Mouse (Mus musculus) embryonic stem cell, embryonic (primary cell): Measurements from ENCODE around the gene AI837181.

Experiments
- CTCF ChIA-PET, 4 experiments: fragments of 300-600 bp in 2 of 4; fragments of 350-600 bp in 2 of 4; sonication (Branson Sonifier 250); formaldehyde crosslinking; loops; one replicate each; lab custom pipeline; 2022; ENCODE audit warnings: inconsistent platforms in 2 of 4; lab: Charles Lee
- POLR2A ChIA-PET, 4 experiments: fragments of 300-600 bp in 2 of 4; fragments of 350-600 bp in 2 of 4; sonication (Branson Sonifier 250); formaldehyde crosslinking; loops; one replicate each; lab custom pipeline; 2022; ENCODE audit warnings: antibody characterized with exemption in 4 of 4, inconsistent platforms in 1 of 4; lab: Charles Lee

The AI837181 gene

DNA sequence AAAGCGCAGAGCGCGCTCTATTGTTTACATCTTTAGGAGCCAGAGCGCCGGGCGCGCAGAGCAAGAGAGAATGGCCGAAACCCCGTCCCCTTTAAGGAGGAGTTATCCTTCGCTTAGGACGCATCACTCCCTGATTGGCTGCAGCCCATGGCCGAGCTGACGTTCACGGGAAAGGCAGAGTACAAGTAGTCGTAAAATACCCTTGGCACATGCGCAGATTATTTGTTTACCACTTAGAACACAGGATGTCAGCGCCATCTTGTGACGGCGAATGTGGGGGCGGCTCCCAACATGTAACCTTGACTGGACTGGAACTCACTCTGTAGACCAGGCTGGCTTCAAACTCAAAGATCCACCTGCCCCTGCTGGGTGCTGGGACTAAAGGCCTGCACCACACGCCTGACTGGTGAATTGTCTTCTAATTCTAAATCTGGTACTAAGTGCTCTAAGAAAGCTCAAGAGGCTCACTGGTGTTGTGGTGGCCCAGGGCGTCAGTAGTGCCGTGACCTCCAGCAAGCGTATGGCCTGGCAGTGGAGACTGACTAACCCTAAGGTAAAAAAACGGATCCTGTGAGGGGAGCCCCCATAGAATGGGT, 18.3 kb upstream of the AI837181 start:
- ChIA-PET CTCF (interaction anchor here (0.7 to 2.1 kb wide), 20 partner anchors 10 to 909 kb away, joined by 3 to 10 read pairs (median 4); partner anchors contain the start of genes Drap1 (in 2 of the 4), AI837181 (in 1 of the 4), Ccdc85b (in 1 of the 4) and Mus81 (in 1 of the 4)), POLR2A (interaction anchor here in 3 of 4 experiments (0.6 to 3.1 kb wide), 29 partner anchors 9 to 364 kb away, joined by 3 to 26 read pairs (median 4); partner anchors contain the start of genes AI837181 (in 3 of the 3), Drap1 (in 3 of the 3), Banf1 (in 2 of the 3) and Eif1ad (in 2 of the 3))

DNA sequence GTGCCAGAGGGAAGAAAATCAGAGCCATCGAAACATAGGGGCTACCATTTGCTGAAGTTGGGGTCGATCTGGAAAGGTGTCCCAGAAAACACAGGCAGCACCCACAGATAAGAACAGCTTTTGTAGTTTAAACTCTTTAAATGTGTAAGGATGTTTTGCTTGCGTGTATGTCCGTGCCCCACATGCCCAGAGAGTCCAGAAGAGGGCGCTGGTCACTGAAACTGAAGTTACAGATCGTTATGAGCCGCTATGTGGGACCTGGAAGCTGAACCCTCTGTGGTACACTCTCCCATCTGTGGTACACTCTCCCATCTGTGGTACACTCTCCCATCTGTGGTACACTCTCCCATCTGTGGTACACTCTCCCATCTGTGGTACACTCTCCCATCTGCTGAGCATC, 17.8 kb upstream of the AI837181 start:
- ChIA-PET POLR2A (interaction anchor here in 3 of 4 experiments (0.6 to 3.1 kb wide), 28 partner anchors 9 to 424 kb away, joined by 3 to 26 read pairs (median 4); partner anchors contain the start of genes AI837181 (in 3 of the 3), Drap1 (in 3 of the 3), Banf1 (in 2 of the 3) and Eif1ad (in 2 of the 3)), CTCF (interaction anchor here (0.5 to 2.1 kb wide), 25 partner anchors 9 to 357 kb away, joined by 3 to 10 read pairs (median 4); partner anchors contain the start of genes Drap1 (in 2 of the 4), Sart1 (in 2 of the 4), AI837181 (in 1 of the 4) and Ccdc85b (in 1 of the 4))

DNA sequence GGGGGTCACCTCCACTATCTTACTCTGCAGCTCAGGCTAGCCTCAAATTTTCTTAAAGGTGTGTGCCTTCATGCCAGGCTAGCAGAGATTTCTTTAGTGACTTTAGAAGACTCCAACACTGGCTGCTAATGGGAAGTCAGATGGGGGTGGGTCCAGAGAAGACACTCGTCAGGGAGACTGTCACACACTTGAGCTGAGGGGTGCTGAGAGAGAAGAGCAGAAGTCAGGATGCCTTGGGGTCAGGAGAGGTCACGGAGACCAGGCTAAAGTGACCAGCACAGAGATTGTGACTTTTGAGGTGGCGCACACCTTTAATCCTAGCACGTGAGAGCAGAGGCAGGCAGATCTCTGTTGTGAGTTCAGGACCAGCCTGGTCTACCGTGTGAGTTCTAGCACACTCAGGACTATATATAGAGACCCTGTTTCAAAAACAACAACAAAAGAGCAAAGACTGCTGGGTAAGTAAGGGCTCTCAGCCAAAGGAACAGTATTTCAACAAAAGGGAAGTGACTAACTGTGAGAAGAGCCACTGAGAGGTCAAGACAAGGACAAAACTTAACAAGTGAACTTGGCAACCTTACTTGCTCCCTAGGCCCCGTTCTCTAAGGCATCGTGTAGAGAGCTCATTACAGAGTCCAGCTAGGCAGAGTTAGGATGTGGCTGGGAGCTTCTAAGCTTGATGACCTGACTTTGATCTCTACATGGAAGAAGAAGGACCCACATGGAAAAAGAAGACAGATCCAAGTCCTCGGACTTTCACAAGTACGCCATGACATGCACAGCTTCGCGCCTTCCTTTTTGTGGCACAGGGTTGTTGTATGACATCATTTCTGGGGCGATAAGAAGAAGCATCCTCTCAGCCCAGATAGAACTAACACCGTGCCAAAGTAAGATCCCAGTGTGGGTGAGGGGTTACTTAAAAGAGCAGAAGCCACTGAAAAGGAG, 16.6 kb upstream of the AI837181 start:
- ChIA-PET POLR2A (interaction anchor here in 3 of 4 experiments (0.6 to 3.1 kb wide), 31 partner anchors 8 to 1150 kb away, joined by 3 to 26 read pairs (median 5); partner anchors contain the start of genes AI837181 (in 3 of the 3), Drap1 (in 3 of the 3), Banf1 (in 2 of the 3) and Eif1ad (in 2 of the 3)), CTCF (interaction anchor here in 3 of 4 experiments (0.6 to 2.1 kb wide), 14 partner anchors 8 to 358 kb away, joined by 3 to 7 read pairs (median 5); partner anchors contain the start of genes Mus81 (in 1 of the 3), Rin1 (in 1 of the 3) and Sart1 (in 1 of the 3))

DNA sequence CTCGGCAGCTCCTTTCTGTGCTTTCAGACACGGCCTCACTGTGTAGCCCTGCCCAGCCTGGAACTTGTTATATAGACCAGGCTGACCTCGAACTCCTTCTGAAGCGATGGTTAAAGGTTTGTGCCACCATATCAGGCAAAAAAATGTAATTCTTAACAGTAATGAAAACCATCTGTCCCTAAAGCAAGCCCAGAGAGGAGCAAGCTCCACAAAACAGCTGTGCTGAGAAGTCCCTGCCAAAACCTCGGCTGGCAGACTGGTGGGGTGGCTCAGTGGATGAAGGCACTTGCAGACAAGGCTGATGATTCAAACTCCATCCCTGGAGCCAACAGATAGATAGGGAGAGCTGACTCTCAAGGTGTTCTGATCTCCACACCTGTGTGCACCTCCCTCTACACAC, 15.9 kb upstream of the AI837181 start:
- ChIA-PET CTCF (interaction anchor here in 3 of 4 experiments (0.6 to 2.1 kb wide), 7 partner anchors 9 to 300 kb away, joined by 3 to 7 read pairs (median 3); partner anchors contain the start of gene Mus81 (in 1 of the 3)), POLR2A (interaction anchor here in 3 of 4 experiments (0.6 to 3.1 kb wide), 21 partner anchors 8 to 1151 kb away, joined by 3 to 26 read pairs (median 5); partner anchors contain the start of genes AI837181 (in 3 of the 3), Drap1 (in 3 of the 3), Mus81 (in 2 of the 3) and Banf1 (in 1 of the 3))

DNA sequence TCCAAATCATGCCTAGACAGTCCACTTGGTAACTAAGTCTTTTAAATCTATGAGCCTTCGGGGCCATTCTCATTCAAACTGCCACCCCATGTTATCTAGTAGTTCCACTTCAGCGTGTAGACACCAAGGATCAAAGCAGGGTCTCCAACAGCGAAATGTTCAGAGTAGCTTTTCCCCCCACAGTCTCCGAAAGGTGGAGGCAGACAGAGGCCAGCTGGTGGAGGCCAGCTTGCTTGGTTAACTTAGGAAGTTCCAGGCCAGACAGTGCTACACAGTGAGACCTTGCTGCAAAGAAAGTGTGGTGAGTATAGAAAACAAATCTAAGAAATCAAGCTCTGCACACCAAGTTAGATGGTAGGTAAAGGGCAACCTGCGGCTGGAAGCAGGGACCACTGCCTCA, 14.3 kb upstream of the AI837181 start:
- POLR2A ChIA-PET: interaction anchor here in 3 of 4 experiments (1.0 to 4.7 kb wide), 7 partner anchors 9 to 14 kb away, joined by 3 to 25 read pairs (median 4); partner anchors contain the start of genes AI837181 (in 2 of the 3) and Drap1 (in 2 of the 3)
- CTCF ChIA-PET: interaction anchor here in 2 of 4 experiments (0.7 to 1.9 kb wide), 3 partner anchors 10 to 50 kb away, joined by 3 to 7 read pairs (median 5); partner anchors contain the start of genes AI837181 (in 1 of the 2) and Drap1 (in 1 of the 2)

DNA sequence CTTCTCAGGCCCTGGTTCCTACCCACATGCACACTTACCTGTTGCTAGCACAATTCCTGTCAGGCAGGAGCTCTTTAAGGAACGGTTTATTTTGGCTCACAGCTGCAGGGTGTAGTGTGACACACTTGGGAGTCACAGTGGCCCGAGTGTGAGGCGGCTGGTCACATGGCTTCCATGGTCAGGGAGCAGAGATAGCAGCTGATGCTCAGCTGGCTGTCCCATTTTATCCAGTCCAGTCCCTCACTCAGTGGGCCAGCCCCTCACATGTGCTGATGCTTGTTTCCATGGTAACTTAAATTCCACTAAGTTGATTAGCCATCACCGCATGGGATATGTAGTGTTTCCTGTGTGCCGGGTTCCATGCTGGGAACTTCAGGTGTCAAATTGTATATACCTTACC, 13.0 kb upstream of the AI837181 start:
- ChIA-PET POLR2A (interaction anchor here in 3 of 4 experiments (0.6 to 4.7 kb wide), 8 partner anchors 8 to 77 kb away, joined by 3 to 25 read pairs (median 4); partner anchors contain the start of genes AI837181 (in 3 of the 3), Drap1 (in 3 of the 3), Banf1 (in 1 of the 3) and Mus81 (in 1 of the 3)), CTCF (interaction anchor here in 1 of 4 experiments (1.8 to 1.9 kb wide), 2 partner anchors 12 kb away, joined by 5 to 7 read pairs; partner anchors contain the start of genes AI837181 and Drap1)

DNA sequence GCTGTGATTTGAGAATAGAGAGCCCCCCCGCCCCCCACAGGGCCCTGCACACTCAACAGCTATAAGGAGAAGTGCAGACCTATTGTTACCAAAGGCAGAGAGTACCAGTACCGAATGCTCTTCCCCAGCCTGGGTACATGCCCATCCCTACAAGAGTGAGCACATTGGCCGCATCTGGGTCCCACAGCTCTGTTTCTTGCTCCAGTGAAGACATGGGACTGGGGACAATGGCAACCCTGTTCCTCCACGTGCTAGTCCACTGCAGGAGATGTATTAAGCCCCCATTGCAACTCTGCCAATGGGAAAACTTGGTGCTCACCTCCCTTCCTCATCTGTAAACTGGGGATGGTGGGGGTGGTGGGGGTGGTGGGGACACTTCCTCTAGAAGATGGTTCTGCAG, 11.1 kb upstream of the AI837181 start:
- ChIA-PET POLR2A (interaction anchor here in 2 of 4 experiments (1.0 to 4.7 kb wide), 4 partner anchors 10 to 19 kb away, joined by 3 to 27 read pairs (median 19); partner anchors contain the start of genes AI837181 (in 2 of the 2) and Drap1 (in 2 of the 2)), CTCF (interaction anchor here in 1 of 4 experiments (0.9 kb wide), 1 partner anchor 14 kb away, joined by 3 read pairs; no protein-coding TSS in a partner anchor)

DNA sequence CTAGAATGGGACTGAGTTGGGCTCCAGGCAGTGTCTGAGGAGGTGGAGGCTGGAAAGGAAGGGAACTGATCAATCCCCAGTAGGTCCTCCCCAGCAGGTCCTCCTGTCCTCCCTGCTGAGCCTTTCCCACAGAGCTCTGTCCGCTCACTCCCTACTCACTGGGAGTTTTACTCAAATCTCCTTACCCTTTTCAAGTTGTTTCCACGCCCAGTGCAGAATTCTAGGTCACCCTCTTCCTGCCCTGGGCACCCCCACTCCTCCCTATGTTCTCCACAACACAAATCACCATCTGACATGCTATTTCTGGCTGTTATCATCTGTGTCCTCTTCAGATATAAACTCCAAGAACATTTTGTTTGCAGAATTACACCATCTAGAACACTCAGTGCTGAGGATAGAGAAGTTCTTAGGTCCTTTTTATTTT, 10.4 kb upstream of the AI837181 start:
- POLR2A ChIA-PET: interaction anchor here in 3 of 4 experiments (0.7 to 4.7 kb wide), 7 partner anchors 10 to 19 kb away, joined by 3 to 27 read pairs (median 10); partner anchors contain the start of genes Drap1 (in 3 of the 3) and AI837181 (in 2 of the 3)
- CTCF ChIA-PET: interaction anchor here in 2 of 4 experiments (0.5 to 1.7 kb wide), 3 partner anchors 10 to 95 kb away, joined by 4 to 7 read pairs (median 4); partner anchors contain the start of gene Tsga10ip (in 1 of the 2)

DNA sequence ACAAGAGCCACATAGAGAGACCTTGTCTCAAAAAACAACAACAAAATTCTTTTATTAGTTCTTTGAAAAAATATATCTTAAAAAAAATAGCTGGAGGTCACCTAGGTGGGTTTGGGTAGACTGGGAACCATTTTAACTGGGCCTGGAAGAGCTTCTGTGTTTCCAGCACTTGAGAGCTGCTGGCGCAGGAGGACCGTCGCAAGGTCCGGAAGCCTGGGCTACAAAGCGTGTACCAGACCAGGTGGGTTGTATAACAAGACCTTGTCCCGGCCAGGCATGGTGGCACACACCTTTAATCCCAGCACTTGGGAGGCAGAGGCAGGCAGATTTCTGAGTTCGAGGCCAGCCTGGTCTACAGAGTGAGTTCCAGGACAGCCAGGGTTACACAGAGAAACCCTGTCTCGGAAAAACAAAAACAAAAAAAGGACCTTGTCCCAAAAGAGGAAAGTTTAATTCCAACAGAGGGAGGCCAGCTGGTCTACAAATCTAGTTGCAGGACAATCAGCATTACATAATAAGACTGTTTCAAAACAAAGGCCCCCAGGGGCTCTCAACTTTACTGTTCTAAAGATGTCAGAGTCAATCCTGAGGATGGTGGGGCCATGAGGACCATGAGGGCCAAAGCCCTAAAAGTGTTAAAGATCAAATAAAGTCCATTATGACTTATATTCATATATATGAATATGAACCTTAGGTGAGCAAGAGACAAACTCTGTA, 6.0 kb upstream of the AI837181 start:
- POLR2A ChIA-PET: interaction anchor here in 3 of 4 experiments (0.6 to 2.2 kb wide), 12 partner anchors 8 to 123 kb away, joined by 3 to 6 read pairs (median 4); partner anchors contain the start of genes Cfl1 (in 1 of the 3), Fibp (in 1 of the 3), Sf3b2 (in 1 of the 3) and Tsga10ip (in 1 of the 3)
- CTCF ChIA-PET: interaction anchor here in 1 of 4 experiments (1.0 kb wide), 1 partner anchor 41 kb away, joined by 4 read pairs; the partner anchor contains the start of gene Fibp

DNA sequence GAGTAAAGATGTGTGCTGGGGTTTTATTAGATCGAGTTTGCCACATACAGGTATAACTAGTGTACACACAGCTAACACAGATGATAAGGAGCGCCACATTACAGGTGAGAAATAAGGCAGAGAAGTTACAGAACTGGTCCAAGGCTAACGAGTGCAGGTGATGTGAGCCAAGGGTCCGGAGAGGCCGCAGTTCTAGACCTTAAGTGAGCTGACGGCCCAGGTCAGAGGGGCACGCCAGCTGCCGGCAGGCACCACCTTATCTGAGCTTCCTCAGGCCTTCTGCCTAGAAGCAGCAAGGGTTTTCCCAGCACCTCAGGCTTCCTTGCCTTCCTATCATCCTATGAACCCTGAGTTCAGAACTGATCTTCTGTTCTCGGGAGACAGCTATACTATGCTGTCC, 5.3 kb upstream of the AI837181 start:
- POLR2A ChIA-PET: interaction anchor here in 3 of 4 experiments (0.6 to 2.2 kb wide), 7 partner anchors 8 to 70 kb away, joined by 3 to 6 read pairs (median 3); partner anchors contain the start of genes Ccdc85b (in 1 of the 3) and Cfl1 (in 1 of the 3)
- CTCF ChIA-PET: interaction anchor here in 2 of 4 experiments (0.6 to 1.0 kb wide), 4 partner anchors 40 to 199 kb away, joined by 3 to 4 read pairs (median 3); partner anchors contain the start of genes Fibp (in 1 of the 2) and Sf3b2 (in 1 of the 2)

DNA sequence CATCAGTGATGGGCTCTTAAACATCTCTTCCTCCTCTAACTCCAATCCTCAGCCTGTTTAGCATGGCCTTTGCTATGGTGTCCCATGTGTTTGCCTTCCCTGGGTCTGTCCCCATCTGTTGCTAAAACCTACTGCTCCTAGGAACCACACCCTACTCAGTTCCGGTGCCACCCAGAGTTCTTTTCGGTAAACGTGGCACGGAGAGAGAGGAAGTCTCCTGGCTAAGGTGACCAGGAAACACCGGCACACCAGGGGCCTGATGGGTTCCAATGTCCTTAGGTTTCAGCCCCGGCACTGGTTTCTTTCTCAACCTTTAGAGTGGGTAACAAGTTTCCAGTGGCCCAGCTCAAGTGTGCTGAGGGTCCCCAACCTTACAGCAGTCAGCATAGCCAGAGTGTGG, 4.4 kb upstream of the AI837181 start:
- CTCF ChIA-PET: no interaction called here
- POLR2A ChIA-PET: interaction anchor here in 3 of 4 experiments (0.8 to 2.2 kb wide), 7 partner anchors 14 to 67 kb away, joined by 3 to 6 read pairs (median 3); partner anchors contain the start of genes Mus81 (in 2 of the 3), Banf1 (in 1 of the 3), Ccdc85b (in 1 of the 3) and Eif1ad (in 1 of the 3)

DNA sequence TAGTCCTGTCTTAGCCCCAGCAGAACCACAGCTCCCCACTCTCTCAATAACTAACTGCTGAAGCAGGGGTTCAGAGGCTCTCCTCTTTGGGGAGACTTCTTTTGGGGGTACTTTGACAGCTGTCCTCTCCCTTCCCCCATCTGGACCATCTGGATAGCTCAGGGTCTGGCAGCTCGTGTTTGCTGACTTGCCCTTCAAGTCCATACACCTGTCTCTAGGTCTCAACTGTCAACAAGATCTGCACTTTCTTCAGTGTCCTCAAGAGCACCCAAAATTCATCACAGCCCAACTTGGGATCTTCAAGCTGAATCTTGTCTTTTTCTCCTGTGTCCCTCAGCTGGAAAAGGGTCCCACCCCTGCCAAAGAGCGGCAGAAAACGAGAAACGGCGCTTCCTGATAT, 3.2 kb upstream of the AI837181 start:
- ChIA-PET POLR2A (interaction anchor here in 3 of 4 experiments (0.5 to 4.7 kb wide), 12 partner anchors 10 to 746 kb away, joined by 3 to 38 read pairs (median 4); partner anchors contain the start of genes Banf1 (in 1 of the 3), Cfl1 (in 1 of the 3), Eif1ad (in 1 of the 3) and Mus81 (in 1 of the 3)), CTCF (interaction anchor here in 2 of 4 experiments (0.6 to 1.4 kb wide), 3 partner anchors 15 to 1252 kb away, joined by 3 to 5 read pairs (median 3); no protein-coding TSS in a partner anchor)

DNA sequence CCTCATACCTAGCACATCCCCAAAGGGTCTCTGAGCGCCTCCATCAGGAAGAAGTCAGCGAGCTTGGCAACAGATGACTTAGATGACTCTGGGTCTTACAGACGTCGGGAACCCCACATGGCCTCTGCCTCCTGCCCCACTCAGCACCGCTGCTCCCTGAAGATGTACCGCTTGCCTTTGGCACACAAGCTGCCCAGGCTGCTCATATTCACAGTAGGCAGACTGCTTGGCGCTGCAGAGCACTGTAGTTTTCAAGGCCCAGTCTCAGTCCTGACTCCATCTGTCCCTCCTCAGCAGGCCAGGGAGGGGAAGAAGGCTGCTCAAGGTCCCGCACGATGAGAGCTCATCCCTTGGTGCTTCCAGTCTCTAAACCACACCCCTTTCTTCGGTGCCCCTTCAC, 2.7 kb upstream of the AI837181 start:
- POLR2A ChIA-PET: interaction anchor here in 3 of 4 experiments (0.5 to 4.7 kb wide), 12 partner anchors 10 to 94 kb away, joined by 3 to 38 read pairs (median 4); partner anchors contain the start of genes Banf1 (in 1 of the 3), Cfl1 (in 1 of the 3), Eif1ad (in 1 of the 3) and Mus81 (in 1 of the 3)
- CTCF ChIA-PET: interaction anchor here in 2 of 4 experiments (0.8 to 1.4 kb wide), 2 partner anchors 16 to 1253 kb away, joined by 3 to 5 read pairs; no protein-coding TSS in a partner anchor

DNA sequence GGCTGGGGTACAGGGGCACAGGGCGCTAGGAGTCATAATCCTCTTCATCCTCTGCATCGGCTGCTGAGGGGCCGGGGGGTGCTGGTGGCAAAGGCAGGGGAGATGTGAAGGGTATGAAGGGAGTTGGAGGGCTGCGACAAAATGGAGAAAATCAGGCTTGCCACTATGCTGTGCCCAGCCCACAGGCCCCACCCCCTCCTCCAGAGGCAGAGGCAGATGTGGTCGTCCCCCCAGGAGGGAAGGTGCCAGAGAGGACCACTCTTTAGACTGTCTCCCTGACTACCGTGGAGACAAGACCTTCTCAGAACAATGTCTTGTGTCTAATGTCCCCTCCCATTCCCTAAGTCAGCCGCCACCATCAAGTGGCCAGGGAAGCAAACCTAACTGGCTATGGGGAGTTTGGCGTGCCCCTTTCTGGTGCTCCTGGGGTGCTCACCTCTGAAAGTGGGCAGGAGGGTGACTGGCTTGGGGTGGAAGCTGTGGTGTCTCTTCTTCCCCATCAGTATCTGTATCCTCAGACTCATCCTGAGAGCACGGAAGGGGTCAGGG, 2.0 kb upstream of the AI837181 start:
- POLR2A ChIA-PET: interaction anchor here in 3 of 4 experiments (0.6 to 4.7 kb wide), 13 partner anchors 10 to 418 kb away, joined by 3 to 43 read pairs (median 14); partner anchors contain the start of genes Banf1 (in 1 of the 3), Ccdc85b (in 1 of the 3), Cfl1 (in 1 of the 3) and Eif1ad (in 1 of the 3)
- CTCF ChIA-PET: interaction anchor here in 2 of 4 experiments (1.4 to 2.4 kb wide), 2 partner anchors 16 to 65 kb away, joined by 3 to 21 read pairs; partner anchors contain the start of gene Mus81 (in 1 of the 2)
